Mouse (Mus musculus) megakaryocyte, adult 5-6 weeks (primary cell): ENCODE data around the gene Cmss1. TPM values are rescaled to one million over a fixed set of nuclear protein-coding genes. Genes with fewer than 3 reads are reported as not detected.

Experiments
- ATAC-seq: 2 replicates; pipeline ENCODE4 v1.8.0; 2016; ENCODE audit warnings: mild to moderate bottlenecking, inconsistent platforms; ENCODE audit not compliant: poor library complexity, severe bottlenecking
- total RNA-seq, 2 experiments: library from RNA; stranded (forward) in 1 of 2; stranded (reverse) in 1 of 2; fragments of 153-499, 151-499 nt in 1 of 2; fragments of 221-1000, 200-1000 nt in 1 of 2; gene quantifications; 2 replicates each; pipeline versions ENCODE4 v1.2.3 to v1.2.4; 2015 to 2017

Gene Cmss1
- total RNA-seq, 2 experiments from 2014 or later: 4.6 to 18.0 TPM

DNA sequence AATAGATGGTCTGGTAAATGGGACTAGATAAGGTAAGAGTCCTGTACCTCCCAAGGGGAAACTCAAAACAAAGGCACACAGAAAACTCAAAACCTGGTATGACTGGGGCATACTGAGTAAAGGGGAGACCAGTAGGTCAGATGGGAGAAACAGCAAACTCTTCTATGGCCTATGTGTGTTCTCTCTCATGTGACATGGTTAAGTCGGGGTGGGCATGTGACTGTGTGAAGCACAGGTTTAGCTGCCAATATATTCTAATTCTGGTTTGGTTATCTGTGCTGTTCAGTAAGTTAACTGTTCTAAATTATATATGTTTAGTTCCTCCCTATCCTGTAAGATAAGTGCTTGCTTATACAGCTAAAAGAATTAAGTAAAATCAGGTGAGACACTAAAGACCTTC, 46.5 kb downstream of the Cmss1 start:
- no peak for ATAC-seq

DNA sequence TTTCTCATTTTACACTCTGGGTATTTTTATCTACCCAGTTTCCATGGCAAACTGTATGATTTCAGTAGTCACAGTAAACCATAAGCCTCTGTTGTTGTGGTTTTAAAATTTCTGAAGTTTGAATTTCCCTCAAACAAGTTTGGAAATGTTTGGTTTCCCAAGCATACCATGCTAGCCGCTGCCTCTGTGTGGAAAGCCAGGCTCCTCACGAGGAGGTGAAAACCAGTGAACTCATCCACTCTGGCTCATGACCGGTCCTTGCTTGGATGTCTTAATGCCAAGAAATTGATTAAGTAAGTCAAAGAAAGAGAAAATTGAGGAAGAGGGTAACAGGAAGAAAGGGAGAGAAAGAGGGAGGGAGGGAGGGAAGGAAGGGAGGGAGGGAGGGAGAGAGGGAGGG, 48.4 kb downstream of the Cmss1 start:
- ATAC-seq: no peak; the same call in 1 of the 2 replicates

DNA sequence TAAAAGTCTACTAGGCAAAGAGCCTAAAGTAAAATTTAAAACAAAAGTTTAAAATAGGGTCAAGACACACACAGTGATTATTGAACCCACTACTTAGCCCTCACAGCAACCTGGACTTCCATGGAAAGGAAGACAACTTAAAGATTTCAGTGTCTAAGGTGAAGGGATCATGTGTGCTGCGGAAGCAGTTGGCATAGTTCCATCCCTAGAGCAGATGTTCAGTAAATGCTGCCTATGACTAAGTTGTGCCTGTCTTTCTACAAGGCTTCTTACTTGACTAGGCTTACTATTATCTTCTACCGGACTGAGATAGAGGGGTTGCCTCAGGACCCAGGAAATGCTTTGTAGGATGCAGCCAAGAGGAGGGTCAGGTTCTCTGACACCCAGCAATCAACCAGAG, 50.4 kb downstream of the Cmss1 start:
- ATAC-seq: no peak

DNA sequence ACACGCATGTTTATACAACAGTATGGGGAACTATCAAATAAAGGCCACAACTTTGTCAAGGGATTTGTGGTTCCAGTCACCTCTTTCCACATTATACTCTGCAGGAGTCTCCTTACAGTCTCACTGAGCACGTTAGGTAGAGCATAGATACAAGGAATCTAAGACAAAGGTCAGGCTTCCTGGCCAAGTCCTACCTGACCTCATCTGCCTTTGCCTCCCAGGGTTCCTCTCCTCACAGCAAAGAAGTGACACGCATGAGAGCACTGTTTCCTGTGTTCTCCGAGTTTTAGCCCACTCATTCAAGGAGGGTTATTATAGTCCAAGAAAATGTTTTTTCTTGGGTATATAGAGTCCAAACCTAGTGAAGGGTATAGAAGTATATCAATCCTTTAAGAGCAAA, 51.0 kb downstream of the Cmss1 start:
- ATAC-seq: no peak

DNA sequence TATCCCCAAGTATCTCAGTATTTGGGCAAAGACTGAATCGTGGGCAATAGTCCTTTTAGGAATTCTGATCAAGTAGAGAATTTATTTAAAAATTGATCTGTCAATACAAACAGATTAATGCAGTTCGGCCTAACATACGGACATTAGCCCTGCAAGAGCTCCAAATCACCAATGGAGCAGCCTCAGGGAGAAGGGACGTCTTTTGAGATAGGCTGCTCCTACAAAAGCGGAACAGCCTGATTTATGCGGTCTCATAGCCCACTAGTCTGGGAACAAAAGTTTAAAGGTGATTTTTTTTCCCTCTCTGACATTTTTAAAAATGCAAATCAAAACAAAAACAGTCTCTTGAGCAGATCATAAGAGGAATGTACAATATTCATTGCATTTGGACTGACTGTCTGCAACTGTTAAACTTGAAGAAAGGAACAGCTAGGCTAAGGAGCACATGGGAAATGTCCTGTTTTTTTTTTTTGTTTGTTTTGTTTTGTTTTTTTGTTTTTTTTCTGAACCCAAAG, 51.7 kb downstream of the Cmss1 start:
- no peak for ATAC-seq

DNA sequence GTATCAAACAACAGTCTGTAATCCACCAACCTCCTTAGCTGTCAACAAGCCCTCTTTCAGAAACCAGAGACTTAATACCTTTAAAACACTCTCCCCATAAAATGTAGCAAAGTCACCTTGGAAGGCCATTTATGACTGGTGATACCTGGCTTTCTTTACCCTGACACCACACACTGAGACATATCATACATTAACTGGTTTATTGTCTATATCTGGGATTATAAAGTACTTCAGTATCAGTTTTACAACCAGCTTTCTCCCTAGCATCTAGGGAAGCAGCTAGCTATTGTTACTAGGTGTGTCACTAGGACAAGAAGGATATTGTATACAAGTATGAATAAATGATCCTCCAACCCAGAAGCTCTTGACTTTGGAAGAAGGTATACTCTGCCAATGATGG, 53.4 kb downstream of the Cmss1 start:
- ATAC-seq: no peak

DNA sequence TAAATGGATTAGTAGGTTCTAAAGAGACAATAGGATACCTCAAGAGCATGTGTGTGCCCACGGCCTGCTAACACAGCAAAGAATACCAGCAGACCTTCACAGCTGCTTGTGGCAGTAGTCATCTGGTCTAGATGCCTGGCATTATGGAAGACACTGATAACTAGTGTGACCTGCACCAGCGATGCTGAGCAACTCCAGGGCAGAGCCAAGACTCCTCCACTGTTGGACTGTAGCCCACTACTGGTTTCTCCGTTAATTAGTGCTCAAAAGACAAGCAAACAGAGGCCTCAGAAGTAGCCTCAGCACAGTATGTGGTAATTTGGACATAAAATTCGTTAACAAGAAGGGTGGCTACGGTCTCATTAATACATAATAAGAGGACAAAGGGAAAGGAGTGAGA, 54.0 kb downstream of the Cmss1 start:
- ATAC-seq: no peak

DNA sequence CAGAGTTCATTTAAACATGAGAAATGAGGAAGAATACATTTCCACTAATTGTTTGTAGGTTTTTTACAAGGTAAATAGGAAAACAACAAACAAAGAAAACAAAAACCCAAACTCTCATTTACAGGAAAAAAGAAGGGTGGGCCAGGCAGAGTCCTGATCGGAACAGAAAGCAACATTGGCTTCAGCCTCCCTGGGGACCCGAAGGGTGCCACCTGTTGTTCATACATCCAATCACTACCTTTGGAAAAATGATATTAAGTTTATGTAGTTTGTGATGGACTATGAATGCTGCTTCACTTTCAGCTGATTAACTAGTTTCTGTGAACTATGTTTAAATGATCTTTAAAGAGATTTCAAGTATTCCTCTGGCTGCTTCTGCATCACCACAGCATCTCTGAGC, 55.0 kb downstream of the Cmss1 start:
- ATAC-seq: no peak

DNA sequence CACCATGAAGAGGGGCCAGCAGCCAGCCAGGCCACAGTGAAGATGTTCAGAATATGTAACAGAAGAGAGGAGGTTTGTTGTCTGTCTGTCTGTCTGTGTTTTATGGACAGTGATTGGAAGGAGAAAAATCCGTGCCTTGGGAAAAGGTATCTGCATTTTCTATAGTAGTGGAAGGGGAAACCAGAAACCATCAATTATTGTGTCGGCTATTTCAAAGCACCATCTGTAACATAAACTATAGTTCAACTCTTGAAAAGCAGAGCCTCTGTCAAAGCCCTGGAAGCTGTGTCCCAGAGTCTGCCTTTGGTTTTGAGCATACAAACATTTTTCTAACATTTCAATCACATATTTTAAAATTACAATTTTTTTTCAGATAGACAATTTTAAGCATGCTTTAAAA, 55.8 kb downstream of the Cmss1 start:
- ATAC-seq: no peak

DNA sequence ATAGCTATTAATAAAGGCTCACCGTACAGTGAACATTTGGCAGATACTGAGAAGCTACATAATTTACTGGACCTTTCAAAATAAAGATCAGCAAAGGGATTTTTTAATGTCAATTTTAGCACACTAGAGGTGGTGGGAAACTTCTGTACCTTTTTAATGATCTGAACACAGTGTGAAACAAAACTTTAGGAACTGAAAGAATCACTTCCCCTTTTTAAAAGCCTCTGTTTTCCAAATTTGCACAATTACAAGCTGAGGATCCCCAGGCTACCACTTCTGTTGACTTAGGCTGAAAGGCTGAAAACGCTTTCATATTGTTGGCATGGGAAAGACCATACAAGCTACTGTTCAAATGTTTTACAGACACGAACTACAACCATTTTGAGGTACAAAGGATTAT, 56.6 kb downstream of the Cmss1 start:
- ATAC-seq: peak; percentile 63

DNA sequence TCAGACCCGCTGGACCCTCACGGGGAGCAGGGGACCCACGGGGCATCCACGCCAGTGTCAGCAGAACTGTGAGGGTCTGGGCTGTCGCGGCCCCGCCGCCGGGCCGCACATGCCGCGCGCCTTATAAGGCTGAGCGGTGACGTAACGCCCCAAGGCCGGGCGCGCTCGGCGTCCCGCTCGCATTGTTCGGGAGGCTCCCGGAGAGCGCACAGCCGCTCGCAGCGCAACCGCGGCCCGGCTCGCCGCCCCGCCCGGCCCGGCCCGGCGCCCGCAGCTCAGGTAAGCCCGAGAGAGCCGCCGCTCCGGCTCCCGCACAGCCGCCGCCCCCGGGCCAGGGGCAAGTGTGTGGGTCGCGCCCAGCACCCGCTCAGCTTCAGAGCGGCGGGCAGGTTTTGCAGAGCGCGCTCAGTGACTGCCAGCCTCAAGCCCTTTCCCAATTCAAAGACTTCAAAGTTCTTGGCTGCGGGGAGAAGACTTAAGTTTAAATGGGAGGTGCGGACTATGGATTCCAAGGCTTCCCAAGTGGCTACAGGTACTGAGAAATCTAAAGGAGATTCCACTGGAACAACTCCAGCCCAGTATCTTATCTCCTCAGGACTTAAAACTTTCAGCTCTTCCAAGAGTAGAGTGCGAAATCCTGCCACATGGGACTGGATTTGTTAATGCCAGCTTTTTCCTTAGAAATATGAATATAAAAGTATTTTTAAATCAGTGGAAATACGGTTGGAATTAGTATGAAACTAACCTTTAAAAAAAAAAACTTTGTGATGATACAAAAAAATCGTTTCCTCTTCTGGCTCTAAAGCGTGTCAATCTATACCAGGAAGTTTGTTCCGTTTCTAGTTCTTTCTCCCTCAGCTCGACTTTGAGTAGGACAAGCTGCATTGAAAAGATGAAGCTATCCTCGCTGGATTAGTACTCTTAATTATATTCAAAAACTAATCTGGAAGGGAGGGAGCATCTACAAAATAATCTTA, 57.3 kb downstream of the Cmss1 start:
- ATAC-seq: peak; percentile 78

DNA sequence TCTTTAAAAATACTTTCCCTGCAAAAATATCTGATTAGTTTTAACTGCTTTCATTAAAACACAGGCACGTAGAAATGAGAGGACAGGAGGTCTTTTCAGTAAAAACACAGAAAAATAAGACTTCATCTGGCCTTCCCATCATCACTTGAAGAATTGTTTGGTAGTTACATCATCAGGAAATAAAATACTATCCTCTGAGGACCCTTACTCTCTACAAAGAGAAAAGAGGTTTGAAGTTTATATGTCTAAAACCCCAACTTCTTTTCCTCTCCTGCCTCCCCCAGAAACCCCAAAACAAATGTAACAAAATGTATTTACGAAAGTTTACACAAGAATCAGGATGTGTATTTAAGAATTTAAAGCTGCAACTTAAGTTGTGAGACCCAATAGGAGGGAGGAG, 58.1 kb downstream of the Cmss1 start:
- no peak for ATAC-seq

DNA sequence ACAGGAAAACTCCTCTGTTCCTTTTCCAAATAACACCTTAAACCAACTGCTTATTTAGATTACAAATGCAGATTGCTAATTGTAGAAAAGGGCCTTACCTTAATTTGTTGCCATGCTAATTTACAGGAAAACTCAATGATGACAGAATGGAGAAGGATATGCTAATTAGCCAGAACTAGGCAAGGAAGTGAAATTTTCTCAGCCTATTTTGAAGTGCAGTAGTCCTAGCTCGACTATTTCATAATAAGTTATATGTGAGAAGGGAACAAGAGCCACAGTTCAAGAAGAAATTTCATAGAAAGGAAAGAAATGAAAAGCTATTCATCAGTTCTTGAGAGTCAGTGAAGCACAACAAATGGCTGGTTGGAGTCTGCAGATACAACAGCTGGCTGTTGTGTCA, 60.3 kb downstream of the Cmss1 start:
- peak; percentile 36 for ATAC-seq

DNA sequence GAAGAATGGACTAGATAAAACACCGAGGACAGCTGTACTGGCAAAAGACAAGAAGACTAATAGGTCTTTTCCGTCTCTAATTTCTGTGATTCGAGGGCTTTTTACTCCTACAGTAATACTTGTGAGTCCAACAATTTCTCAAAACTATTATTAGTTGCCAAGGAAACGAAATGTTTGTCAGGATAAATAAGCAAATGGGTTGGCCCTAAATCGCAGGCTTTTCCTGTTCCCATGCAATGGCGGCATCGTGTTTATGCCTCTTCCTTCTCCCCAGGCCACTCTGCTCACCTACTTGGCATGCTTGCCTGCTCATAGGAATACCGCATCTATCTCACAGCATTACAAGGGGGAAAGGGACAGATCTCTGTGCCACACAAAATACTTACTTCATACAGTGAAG, 62.2 kb downstream of the Cmss1 start:
- no peak for ATAC-seq

DNA sequence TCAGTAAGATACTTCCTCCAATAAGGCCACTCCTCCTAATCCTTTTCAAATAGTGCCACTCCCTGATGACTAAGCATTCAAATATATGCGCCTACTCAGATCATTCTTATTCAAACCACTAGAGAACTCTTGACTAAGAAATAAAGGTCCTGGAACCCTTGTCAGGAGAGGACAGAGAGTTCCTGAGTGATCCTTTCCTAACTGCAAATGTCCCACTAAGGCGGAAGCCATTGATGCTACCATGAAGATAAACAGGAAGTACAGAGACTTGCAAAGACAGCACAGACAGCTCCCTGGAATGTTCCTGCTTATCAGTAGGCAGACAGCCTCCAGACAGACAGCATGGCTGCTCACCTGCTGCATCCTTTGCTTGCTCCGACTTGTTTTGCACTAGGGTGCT, 63.4 kb downstream of the Cmss1 start:
- no peak for ATAC-seq

DNA sequence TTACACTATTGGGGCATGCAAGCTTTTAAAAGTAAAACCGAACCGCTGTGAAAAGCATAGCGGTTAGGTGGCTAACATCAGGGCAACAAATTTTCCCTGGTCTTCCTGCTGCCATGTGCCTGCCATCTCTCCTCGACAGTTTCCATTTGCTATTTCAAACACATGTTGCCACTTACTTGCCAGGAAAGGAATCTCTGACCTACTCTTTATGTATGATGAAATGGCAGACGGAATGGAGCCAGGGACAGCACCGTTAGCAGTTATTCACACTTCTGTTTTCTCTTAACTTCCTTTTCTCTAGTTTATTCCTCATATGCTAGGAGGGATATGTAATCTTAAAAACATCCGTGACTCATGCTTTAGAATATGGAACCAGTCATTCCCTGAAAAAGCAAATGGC, 70.2 kb downstream of the Cmss1 start:
- ATAC-seq: peak; percentile 94

DNA sequence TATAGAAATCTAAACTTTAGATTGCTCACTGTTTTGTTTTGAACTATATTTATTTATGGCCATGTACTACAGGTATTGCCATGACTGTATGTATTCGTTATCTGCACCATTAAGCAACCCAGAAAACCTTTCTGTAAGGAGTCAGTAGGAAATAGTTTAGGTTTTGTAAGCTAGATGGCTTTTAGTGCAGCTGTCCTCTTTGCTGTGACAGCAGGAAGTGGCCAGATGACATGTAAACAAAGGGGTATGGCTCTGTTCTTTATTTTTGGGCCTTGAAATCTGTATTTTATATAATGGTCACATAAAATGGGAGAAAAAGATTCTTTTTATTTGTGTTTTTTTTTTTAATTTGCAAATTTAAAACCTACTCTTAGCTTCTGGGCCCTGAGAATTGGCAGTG, 71.9 kb downstream of the Cmss1 start:
- ATAC-seq: no peak

DNA sequence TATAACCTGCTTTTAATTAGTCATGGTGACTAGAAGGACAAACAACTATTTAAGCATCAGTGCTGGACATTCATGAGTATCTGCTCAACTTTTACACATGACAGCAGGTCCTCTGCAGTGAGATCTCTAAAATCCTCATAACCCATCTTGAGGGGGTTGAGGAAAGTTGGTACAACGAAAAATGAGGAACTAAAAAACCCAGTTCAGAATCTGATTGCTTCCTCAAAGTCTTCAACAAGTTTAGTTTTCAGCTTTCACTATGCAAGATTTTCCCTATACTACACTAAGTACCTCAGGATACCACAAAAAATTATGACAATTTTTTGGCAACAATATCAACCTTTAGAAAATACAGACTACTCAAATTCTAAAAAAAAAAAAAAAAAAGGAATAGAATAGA, 72.3 kb downstream of the Cmss1 start:
- ATAC-seq: peak; percentile 55; the same call in 1 of the 2 replicates

DNA sequence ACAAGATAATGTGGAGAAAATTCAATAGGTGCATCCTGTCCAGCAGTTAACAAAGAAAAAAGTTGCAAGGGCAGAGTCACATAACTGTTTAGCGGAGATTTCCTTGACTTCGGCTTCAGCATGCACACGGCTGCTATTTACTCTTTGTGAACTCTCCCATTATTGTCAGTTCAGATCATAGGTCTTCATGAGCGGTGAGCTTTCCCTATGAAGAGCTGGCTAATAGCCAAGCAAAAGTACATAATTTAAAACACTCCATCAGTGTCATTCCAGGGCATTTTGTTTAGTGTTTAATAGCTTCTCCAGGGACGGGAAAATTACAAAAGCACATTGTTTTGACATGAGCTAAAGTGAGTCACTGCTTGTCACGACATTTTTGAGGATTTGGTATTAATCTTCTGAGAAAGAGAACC, 74.6 kb downstream of the Cmss1 start:
- ATAC-seq: no peak

DNA sequence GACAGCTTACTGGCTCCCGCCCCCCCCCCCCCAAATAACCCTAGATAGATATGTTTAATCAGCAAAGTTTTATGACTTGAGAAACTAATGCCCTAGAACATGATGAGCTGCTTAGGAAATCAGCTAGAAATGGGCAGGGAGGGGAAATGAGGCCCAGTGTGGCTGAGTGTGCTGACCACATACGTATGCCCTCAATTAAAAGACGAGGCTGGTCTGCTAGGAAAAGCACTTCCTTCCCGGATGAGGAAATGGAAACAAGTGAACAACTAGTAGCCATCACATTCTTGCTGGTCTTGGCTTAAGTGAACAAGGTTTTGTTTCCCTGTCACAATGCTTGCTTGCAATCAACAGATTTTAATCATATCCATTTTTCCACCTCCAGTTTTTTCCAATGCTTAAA, 76.1 kb downstream of the Cmss1 start:
- ATAC-seq: no peak

DNA sequence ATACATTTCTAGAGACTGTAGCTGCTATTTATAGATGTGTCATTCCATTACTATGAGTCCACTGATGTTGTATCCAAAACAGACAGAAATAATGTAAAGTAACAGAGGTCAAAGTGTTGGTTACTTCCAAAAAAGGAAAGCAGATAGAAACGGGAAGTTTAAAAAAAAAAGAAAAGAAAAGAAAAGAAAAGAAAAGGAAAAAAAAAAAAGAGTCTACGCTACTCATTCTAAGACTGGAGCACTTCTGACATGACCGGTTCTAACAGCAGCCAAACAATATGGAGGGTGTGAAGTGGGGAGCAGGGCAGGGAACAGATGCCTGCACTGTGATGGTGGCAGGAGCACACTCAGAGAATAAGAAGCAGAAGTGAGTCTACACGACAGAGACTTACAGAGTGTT, 78.2 kb downstream of the Cmss1 start:
- peak; percentile 47; the same call in 1 of the 2 replicates for ATAC-seq

DNA sequence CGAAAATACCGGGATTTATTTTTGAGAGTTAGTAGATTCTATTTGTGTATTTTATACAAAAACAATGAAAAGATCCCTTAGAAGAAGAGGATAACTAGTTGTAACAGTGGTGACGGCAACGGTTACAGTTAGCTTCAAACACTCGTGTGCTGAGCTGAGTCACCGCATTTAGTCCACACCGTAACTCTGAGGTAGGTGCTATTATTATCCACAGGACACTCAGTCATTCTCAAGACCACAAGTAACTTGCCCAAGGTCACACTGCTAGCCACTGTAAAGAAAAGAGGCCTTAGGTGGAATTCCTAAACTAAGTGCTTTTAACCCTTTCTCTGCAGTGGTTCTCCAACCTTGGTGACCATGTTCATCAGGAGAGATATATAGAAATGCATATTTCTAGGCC, 79.8 kb downstream of the Cmss1 start:
- no peak for ATAC-seq

DNA sequence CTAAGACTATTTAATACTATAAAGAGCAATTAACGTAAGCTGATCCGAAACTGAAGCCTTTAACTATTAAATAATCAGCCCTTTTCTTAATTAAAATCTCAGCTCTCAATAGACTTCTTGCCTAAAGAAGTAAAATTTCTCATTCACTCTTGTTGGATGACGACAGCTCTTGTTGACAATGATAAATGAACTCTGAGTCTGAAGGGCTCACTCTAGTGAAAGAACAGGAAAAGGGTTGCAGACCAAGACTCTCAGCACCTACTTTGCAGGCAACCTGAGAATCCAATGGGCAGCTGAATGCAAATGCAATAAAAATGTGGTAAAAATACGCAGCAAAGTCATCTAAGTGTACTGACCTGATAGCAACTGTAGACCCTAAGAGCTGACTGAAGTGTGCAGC, 81.2 kb downstream of the Cmss1 start:
- no peak for ATAC-seq
